Mouse (Mus musculus) E14TG2a.4 (cell line): ENCODE results near the gene Ccdc7b.
"Not testable (repeated sequence)": the region's sequence is repeated elsewhere in the genome, so short reads cannot be mapped to it uniquely, and the experiment has no call there.

ENCODE experiments used
- CTCF ChIP-seq: conservative IDR thresholded peaks from 2 replicates; pipeline ENCODE4 v1.5.1; 2014; ENCODE audit warnings: low read length
- NANOG ChIP-seq: IDR thresholded peaks from 2 replicates; pipeline ENCODE4 v1.6.1; 2014; ENCODE audit warnings: borderline replicate concordance, low read length, mixed read lengths
- POU5F1 ChIP-seq: IDR thresholded peaks from 2 replicates; pipeline ENCODE4 v1.6.1; 2014; ENCODE audit warnings: low read length, borderline replicate concordance

DNA sequence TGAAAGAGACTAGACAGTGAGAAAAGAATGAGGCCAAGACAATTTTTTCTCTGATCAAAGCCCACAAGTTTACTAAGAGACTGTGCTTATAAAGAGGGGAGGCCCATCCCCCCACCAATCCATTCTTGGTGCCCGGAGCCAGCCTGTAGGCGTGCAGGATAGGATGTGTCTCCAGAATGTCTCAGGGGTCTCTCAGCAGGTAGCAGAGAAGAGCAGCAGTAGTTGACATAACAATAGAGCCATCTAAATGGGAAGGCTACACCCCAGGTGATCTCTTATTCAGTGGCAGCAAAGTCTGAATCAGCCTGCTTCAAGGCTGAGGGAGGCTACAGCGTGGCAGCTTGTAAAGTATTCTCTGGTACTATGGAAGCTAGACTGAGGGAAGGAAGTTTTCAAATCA lies 48.8 kb downstream of the Ccdc7b start:
- TF ChIP-seq CTCF, POU5F1, NANOG: not testable (repeated sequence)
